Mouse (Mus musculus): Measurements from ENCODE around the gene Stam. TPM values are rescaled to one million over a fixed set of nuclear protein-coding genes. Genes with fewer than 3 reads are reported as not detected.

Gene Stam
- 65.6 and 73.7 TPM in 2 replicates for polyA plus RNA-seq (2016; fragmentation: Nextera tagmentation; extraction: Ambion mirVana)

DNA sequence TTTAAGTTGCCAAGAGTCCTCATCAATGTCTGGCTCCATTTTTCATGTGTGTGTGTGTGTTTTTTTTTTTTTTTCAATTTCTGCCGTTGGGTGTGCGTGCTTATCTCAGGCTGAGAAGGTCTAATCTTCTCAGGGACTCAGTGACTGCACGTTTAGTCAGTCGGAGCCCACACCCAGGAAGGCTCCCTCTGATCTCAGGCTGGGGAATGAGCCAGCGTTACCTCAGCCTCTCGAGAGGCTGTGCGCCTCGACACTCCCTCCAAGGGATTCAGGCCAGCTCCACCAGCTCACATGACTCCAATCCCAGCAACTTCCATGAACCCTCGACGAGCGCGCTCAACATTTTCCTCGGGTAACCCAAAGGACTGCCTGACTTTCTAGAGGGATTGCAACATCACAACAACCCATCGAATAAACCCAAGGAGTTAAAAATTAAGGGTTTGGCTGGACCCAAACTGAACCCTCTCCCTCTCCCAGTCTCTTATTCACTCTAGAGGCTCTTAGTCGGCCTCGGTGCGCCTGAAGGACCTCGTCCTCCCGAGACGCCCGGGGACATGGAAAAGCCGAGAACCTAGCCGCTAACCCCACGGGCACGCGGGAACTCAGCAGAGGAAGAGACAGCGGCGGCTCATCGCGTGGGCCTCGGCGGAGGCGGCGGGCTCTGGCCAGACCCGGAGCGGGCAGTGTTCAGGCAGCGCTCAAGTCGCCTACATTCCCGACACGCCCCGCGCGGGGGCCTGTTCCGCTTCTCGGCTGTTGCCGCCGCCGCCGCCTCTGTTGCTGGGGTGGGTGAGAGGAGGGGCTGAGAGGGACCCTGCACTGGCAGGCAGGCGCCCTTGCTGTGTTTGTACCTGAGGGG lies at the start of gene Stam:
Gene Stam (plus strand): TSS at position 737 of the 859 bp plus-strand sequence.
- no peaks in the 10 kb centered on the region for H3K27me3 ChIP-seq (ENCODE audit: low read depth, poor library complexity, severe bottlenecking)
- DNase-seq (ENCODE audit: low spot score), result peak; percentile 96
- 0 out of 2 replicates have a peak, but pooled peaks cover 2% of the 10 kb centered on the region for H3K36me3 ChIP-seq
- no peaks in the 10 kb centered on the region for H3K9me3 ChIP-seq (replicated peaks)
- peak within 1 kb of the TSS; percentile 99 for H3K27ac ChIP-seq
- H3K4me3 ChIP-seq, result peak within 1 kb of the TSS; percentile 80
- WGBS, result 0% methylated on average over 50 of the region's 50 CpGs
- peaks cover 13% of the 10 kb centered on the region for H3K4me1 ChIP-seq

DNA sequence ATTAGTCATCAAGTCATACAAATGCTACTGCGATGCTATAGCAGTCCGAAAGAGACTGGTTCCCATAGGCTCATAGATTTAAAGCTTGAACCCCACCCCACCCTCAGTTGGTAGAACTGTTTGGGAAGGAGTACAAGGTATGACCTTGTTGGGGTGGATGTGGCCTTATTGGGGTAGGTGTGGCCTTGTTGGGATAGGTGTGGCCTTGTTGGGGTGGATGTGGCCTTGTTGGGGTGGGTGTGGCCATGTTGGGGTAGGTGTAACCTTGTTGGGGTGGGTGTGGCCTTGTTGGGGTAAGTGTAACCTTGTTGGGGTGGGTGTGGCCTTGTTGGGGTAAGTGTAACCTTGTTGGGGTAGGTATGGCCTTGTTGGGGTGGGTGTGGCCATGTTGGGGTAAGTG lies 32.6 kb upstream of the Stam start:
- Histone ChIP-seq H3K27ac (no peak overlapping the region), H3K4me1 (no peaks in the 10 kb centered on the region), H3K27me3 (ENCODE audit: low read depth, poor library complexity, severe bottlenecking) (no peaks in the 10 kb centered on the region), H3K9me3 (replicated peaks) (no peaks in the 10 kb centered on the region), H3K36me3 (peaks cover 11% of the 10 kb centered on the region; the same call in 1 of the 2 replicates), H3K4me3 (no peak overlapping the region)
- no peak for DNase-seq (ENCODE audit: low spot score)
- 96% methylated on average over 2 of the region's 2 CpGs for WGBS

DNA sequence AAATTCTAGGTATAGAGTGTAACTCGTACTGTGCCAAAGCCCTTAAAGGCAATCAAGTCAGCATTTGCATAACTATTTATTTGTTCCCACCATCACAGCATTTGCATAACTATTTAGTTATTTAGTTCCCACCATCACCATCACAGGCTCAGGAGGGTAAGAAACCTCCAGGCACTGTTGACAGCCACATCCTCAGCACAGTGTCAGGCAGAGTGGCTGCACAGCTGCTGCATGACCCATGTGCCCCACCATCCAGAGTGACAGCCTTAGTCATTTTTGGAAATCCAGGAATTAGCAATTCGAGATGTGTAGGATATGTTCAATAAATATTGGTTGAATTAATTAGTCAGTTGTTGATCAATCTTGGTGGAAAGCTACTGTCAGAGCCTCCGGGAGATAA lies 30.9 kb upstream of the Stam start:
- WGBS, result 86% methylated on average over 3 of the region's 3 CpGs
- Histone ChIP-seq H3K36me3 (peaks cover 11% of the 10 kb centered on the region; the same call in 1 of the 2 replicates), H3K4me1 (no peaks in the 10 kb centered on the region), H3K4me3 (no peak overlapping the region), H3K27ac (no peak overlapping the region), H3K27me3 (ENCODE audit: low read depth, poor library complexity, severe bottlenecking) (no peaks in the 10 kb centered on the region), H3K9me3 (replicated peaks) (no peaks in the 10 kb centered on the region)
- no peak for DNase-seq (ENCODE audit: low spot score)

- Histone ChIP-seq H3K27me3 (ENCODE audit: low read depth, poor library complexity, severe bottlenecking) (no peaks in the 10 kb centered on the region), H3K9me3 (replicated peaks) (no peaks in the 10 kb centered on the region), H3K36me3 (peaks cover 11% of the 10 kb centered on the region; the same call in 1 of the 2 replicates), H3K4me3 (no peak overlapping the region), H3K27ac (no peak overlapping the region), H3K4me1 (no peaks in the 10 kb centered on the region)
- no peak for DNase-seq (ENCODE audit: low spot score)
- WGBS, result 52% methylated on average over 9 of the region's 9 CpGs
These were observed 30.2 kb upstream of the Stam start for GRCm38 (mm10) chr2:14043577-14044170.

DNA sequence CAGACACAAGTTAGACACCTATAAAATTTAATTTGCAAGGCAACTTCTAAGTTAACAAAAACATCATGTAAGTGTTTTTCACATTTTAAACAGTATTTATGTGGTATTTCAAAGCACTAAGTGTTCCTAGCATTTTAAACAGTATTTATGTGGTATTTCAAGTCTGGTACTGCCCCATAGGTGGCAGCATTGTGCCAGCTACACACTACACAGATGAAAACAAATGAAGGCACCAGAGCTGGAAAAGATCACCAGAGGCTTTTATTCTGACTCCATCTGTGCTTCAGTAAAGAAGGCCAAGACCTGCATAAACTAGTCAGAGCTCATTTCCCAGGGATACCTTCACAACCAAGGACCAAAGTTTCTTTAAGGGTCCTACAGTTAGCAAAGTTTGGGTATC lies 25.5 kb upstream of the Stam start:
- no peaks in the 10 kb centered on the region for H3K9me3 ChIP-seq (replicated peaks)
- no peak overlapping the region for H3K27ac ChIP-seq

DNA sequence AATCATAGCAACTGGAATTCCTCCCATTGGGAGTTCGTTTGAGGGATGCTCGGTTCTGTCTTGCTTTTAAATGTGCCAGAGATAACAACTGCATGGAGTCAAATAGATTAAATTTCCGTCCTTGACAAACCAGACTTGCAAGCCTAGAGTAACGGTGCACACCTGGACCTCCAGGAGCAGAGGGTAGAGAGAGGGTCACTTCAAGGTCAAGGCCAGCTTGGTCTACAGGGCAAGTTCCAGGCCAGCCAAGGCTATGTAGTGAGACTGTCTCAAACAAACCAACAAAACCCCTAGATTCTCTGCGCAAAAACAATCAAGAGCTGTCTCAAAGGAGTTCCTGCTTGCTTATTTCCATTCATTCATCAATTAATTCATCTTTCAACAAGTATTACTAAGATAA lies 25.1 kb upstream of the Stam start:
- Histone ChIP-seq H3K4me3 (no peak overlapping the region), H3K9me3 (replicated peaks) (no peaks in the 10 kb centered on the region), H3K36me3 (no peaks in the 10 kb centered on the region), H3K4me1 (no peaks in the 10 kb centered on the region), H3K27me3 (ENCODE audit: low read depth, poor library complexity, severe bottlenecking) (no peaks in the 10 kb centered on the region), H3K27ac (no peak overlapping the region)
- 76% methylated on average over 5 of the region's 5 CpGs for WGBS
- no peak for DNase-seq (ENCODE audit: low spot score)

More for the DNA sequence above, 25.5 kb upstream of the Stam start:
- Histone ChIP-seq H3K36me3 (no peaks in the 10 kb centered on the region), H3K27me3 (ENCODE audit: low read depth, poor library complexity, severe bottlenecking) (no peaks in the 10 kb centered on the region), H3K4me1 (no peaks in the 10 kb centered on the region), H3K4me3 (no peak overlapping the region)
- DNase-seq (ENCODE audit: low spot score), result peak; percentile 46

DNA sequence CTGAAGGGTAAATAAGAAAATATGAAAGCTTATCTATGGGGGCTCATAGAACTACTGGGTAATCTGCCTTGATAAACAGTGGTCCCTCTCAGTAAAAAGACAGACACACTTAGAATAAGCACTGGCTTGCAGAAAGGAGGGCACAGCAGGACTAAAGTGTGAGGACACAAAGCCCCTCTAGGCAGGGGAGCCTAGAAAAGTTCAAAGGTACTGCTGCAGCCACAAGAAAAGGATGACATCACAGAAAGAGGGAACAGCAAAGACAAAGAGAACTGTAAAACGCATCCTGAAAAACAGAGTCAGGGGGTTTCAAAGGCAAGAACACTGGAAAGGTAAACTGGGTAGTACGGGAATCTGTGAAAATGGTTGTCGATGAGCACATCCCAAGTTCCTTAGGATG lies 20.3 kb upstream of the Stam start:
- Histone ChIP-seq H3K27ac (no peak overlapping the region), H3K4me3 (no peak overlapping the region), H3K36me3 (no peaks in the 10 kb centered on the region), H3K4me1 (peaks cover 9% of the 10 kb centered on the region), H3K27me3 (ENCODE audit: low read depth, poor library complexity, severe bottlenecking) (no peaks in the 10 kb centered on the region), H3K9me3 (replicated peaks) (no peaks in the 10 kb centered on the region)
- DNase-seq (ENCODE audit: low spot score), result no peak
- WGBS, result 69% methylated on average over 3 of the region's 3 CpGs

DNA sequence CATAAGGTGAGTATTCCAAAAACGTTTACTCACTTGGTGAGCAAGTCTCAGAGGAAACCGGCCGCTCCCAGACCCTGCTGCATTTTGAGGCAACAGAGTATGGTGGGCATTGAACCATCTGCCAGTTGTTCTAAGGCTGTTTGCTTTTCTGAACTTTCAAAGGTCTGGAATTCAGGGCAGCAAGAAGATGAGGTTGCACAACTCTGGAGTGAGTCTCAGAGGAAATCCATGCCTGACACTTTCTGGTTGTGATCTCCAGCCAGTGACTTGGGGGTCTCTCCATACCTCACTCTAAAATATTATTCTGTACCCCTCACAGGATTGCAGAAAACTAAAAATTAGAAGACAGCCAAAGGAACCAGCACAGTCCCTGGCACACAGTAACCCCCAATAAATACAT lies 19.7 kb upstream of the Stam start:
- Histone ChIP-seq H3K27me3 (ENCODE audit: low read depth, poor library complexity, severe bottlenecking) (no peaks in the 10 kb centered on the region), H3K9me3 (replicated peaks) (no peaks in the 10 kb centered on the region), H3K4me1 (peaks cover 9% of the 10 kb centered on the region), H3K4me3 (no peak overlapping the region), H3K36me3 (no peaks in the 10 kb centered on the region), H3K27ac (no peak overlapping the region)
- no peak for DNase-seq (ENCODE audit: low spot score)
- WGBS, result 55% methylated on average over 3 of the region's 3 CpGs

GRCm38 (mm10) chr2:14054716-14055115 lies 19.2 kb upstream of the Stam start:
- H3K4me1 ChIP-seq, result peaks cover 9% of the 10 kb centered on the region
- no peaks in the 10 kb centered on the region for H3K36me3 ChIP-seq
- H3K4me3 ChIP-seq, result peak overlapping the region; percentile 69
- H3K9me3 ChIP-seq (replicated peaks), result no peaks in the 10 kb centered on the region
- no peaks in the 10 kb centered on the region for H3K27me3 ChIP-seq (ENCODE audit: low read depth, poor library complexity, severe bottlenecking)
- 2% methylated on average over 6 of the region's 6 CpGs for WGBS
- no peak for DNase-seq (ENCODE audit: low spot score)
- H3K27ac ChIP-seq, result peak overlapping the region; percentile 91

- no peaks in the 10 kb centered on the region for H3K9me3 ChIP-seq (replicated peaks)
- H3K4me3 ChIP-seq, result peak overlapping the region; percentile 69
- H3K4me1 ChIP-seq, result peaks cover 9% of the 10 kb centered on the region
- H3K36me3 ChIP-seq, result no peaks in the 10 kb centered on the region
- DNase-seq (ENCODE audit: low spot score), result peak; percentile 91
- peak overlapping the region; percentile 91 for H3K27ac ChIP-seq
- H3K27me3 ChIP-seq (ENCODE audit: low read depth, poor library complexity, severe bottlenecking), result no peaks in the 10 kb centered on the region
- under 1% methylated on average over 55 of the region's 58 CpGs for WGBS
These were observed 18.7 kb upstream of the Stam start for GRCm38 (mm10) chr2:14055168-14055565.

DNA sequence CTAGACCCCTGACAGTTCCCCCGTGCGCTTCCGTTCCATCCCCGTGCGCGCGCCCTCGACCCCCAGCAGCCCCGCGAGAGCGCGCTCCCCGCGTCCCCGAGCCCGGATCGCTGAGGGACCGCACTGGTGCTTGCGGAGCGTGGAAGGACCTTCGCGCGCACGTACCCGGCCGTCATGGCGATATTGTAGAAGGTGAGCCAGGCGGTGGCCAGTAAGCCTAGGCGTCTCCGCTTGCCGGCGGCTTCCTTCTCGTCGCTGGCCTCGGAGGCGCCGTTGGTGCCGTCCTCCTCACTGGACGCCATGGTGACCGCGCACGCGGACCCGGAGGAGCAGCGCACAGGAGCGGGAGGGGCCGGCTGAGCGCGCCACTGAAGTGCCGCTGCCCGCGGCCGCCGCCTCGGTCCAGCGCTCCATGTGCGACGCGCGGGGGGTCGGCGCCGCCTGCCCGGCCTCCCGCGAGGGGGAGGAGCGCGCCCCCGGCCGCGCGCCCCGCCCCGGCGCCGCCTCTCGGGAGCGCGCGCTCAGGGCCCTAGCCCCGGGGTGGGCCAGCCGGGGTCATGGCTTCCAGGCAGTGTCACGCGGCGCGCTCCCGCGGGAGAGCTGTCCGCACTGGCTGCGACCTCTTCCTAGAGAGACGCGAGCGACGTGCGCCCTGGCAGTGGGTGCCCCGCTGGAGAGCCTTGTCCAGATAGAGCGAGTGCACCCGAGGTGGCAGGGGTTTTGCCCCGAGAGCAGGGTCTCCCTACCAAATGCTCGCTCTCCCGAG lies 18.1 kb upstream of the Stam start, which contains the start of gene Hacd1:
Gene Hacd1 (minus strand): TSS at position 570 of the 766 bp plus-strand sequence.
- no peaks in the 10 kb centered on the region for H3K36me3 ChIP-seq
- H3K9me3 ChIP-seq (replicated peaks), result no peaks in the 10 kb centered on the region
- peak; percentile 82 for DNase-seq (ENCODE audit: low spot score)
- H3K27me3 ChIP-seq (ENCODE audit: low read depth, poor library complexity, severe bottlenecking), result no peaks in the 10 kb centered on the region
- H3K27ac ChIP-seq, result peak within 1 kb of the TSS; percentile 91
- peaks cover 9% of the 10 kb centered on the region for H3K4me1 ChIP-seq
- peak within 1 kb of the TSS; percentile 69 for H3K4me3 ChIP-seq
- under 1% methylated on average over 99 of the region's 101 CpGs for WGBS

DNA sequence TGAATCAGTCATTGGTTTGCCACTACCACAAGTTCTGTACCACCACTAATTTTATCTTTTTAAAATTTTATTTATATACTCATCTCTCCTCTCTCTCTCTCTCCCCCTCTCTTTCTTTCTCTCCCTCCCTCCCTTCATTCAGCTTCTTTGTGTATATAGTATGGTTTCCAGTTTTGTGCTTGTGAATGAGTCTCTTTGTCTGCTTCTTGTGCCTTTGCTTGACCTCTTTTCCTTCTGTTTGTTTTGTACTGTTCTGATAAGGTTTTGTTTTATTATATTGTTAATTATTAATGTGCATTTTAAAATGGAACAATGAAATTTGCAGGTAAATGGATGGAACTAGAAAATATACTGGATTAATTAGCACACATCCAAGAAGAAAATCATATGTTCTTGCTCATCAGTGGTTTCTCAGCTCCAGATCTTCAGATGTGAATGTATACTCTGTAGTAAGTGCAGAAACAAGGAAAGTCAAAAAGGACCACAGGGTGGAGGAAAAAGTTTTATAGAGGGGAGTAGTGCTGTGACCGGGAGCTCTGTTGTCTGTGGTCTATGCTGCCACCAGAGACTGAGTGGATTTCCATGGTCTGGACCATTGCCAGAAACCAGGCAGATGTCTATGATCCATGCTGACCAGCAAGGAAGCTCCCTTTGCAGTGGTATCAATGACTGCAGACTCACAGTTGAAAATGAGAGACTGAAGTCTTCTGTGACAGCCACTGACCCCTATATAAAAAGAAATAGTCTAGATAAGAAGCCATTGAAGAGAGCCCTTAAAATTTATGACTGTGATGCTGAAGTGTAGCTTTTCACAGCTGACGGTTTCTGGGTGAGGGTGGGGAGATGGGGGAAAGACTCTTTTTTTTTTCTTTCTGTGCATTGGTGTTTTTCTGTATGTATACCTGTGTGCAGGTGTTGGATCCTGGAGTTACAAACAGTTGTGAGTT lies 7.9 kb upstream of the Stam start:
- no peaks in the 10 kb centered on the region for H3K27me3 ChIP-seq (ENCODE audit: low read depth, poor library complexity, severe bottlenecking)
- H3K4me1 ChIP-seq, result no peaks in the 10 kb centered on the region
- no peaks in the 10 kb centered on the region for H3K9me3 ChIP-seq (replicated peaks)
- no peak overlapping the region for H3K4me3 ChIP-seq
- H3K36me3 ChIP-seq, result no peaks in the 10 kb centered on the region
- WGBS, result 73% methylated on average over 2 of the region's 2 CpGs
- H3K27ac ChIP-seq, result no peak overlapping the region
- DNase-seq (ENCODE audit: low spot score), result no peak
